Mouse (Mus musculus): ENCODE data around the gene Cdc34b.
"Not testable (repeated sequence)": the region's sequence is repeated elsewhere in the genome, so short reads cannot be mapped to it uniquely, and the experiment has no call there.

The Cdc34b gene

GRCm38 (mm10) chr11:94741732-94742272 lies at the start of gene Cdc34b:
Gene Cdc34b, plus strand, starts transcription at chr11:94741782.
- in situ Hi-C loops (cut with MboI): no loop called here

- in situ Hi-C loops (cut with MboI): not testable (repeated sequence)
Observed at GRCm38 (mm10) chr11:94692502-94692901, 49.1 kb upstream of the Cdc34b start.

- in situ Hi-C loops (cut with MboI): no loop called here
Observed at GRCm38 (mm10) chr11:94695508-94695907, 46.1 kb upstream of the Cdc34b start.

- in situ Hi-C loops (cut with MboI): no loop called here
Observed at GRCm38 (mm10) chr11:94697140-94697539, 44.4 kb upstream of the Cdc34b start.

GRCm38 (mm10) chr11:94697703-94698464 lies 43.7 kb upstream of the Cdc34b start:
- in situ Hi-C loops (cut with MboI): no loop called here

- in situ Hi-C loops (cut with MboI): no loop called here
Observed at GRCm38 (mm10) chr11:94699399-94699798, 42.2 kb upstream of the Cdc34b start.

GRCm38 (mm10) chr11:94701401-94702215 lies 40.0 kb upstream of the Cdc34b start:
- in situ Hi-C loops (cut with MboI): no loop called here

- in situ Hi-C loops (cut with MboI): no loop called here
Observed at GRCm38 (mm10) chr11:94702216-94702610, 39.4 kb upstream of the Cdc34b start.

GRCm38 (mm10) chr11:94704020-94704419 lies 37.6 kb upstream of the Cdc34b start:
- in situ Hi-C loops (cut with MboI): no loop called here

- in situ Hi-C loops (cut with MboI): no loop called here
Observed at GRCm38 (mm10) chr11:94704472-94704871, 37.1 kb upstream of the Cdc34b start, which contains the start of gene Gm11541. Gene Gm11541, minus strand, starts transcription at chr11:94704499.

GRCm38 (mm10) chr11:94713246-94713860 lies 28.2 kb upstream of the Cdc34b start:
- in situ Hi-C loops (cut with MboI): no loop called here

GRCm38 (mm10) chr11:94715622-94716021 lies 26.0 kb upstream of the Cdc34b start:
- in situ Hi-C loops (cut with MboI): no loop called here

GRCm38 (mm10) chr11:94716754-94717153 lies 24.8 kb upstream of the Cdc34b start:
- in situ Hi-C loops (cut with MboI): no loop called here

GRCm38 (mm10) chr11:94717239-94717638 lies 24.3 kb upstream of the Cdc34b start:
- in situ Hi-C loops (cut with MboI): no loop called here

- in situ Hi-C loops (cut with MboI): no loop called here
Observed at GRCm38 (mm10) chr11:94718113-94718909, 23.3 kb upstream of the Cdc34b start.

GRCm38 (mm10) chr11:94719216-94719615 lies 22.4 kb upstream of the Cdc34b start:
- in situ Hi-C loops (cut with MboI): no loop called here

- in situ Hi-C loops (cut with MboI): no loop called here
Observed at GRCm38 (mm10) chr11:94727306-94727705, 14.3 kb upstream of the Cdc34b start.

GRCm38 (mm10) chr11:94728545-94728944 lies 13.0 kb upstream of the Cdc34b start:
- in situ Hi-C loops (cut with MboI): no loop called here

- in situ Hi-C loops (cut with MboI): no loop called here
Observed at GRCm38 (mm10) chr11:94729565-94729964, 12.0 kb upstream of the Cdc34b start.

- in situ Hi-C loops (cut with MboI): no loop called here
Observed at GRCm38 (mm10) chr11:94730261-94730660, 11.3 kb upstream of the Cdc34b start.

- in situ Hi-C loops (cut with MboI): no loop called here
Observed at GRCm38 (mm10) chr11:94731229-94731628, 10.4 kb upstream of the Cdc34b start.

Data from mature B cell (primary cell).